Mouse (Mus musculus) left cerebral cortex, postnatal 36 days (tissue): ENCODE results near the gene Spag6l. TPM values are rescaled to one million over a fixed set of nuclear protein-coding genes. Genes with fewer than 3 reads are reported as not detected.

ENCODE experiments used
- total RNA-seq, 2 experiments: library from RNA; stranded (reverse); gene quantifications; 2 replicates each; pipeline ENCODE4 v1.2.3; 2021

Gene Spag6l
- total RNA-seq, 2 experiments from 2014 or later = 6.0 to 6.9 TPM

Other genes with a start within 250 kb of the Spag6l start
- gene Fgd4, start 228.9 kb downstream of the Spag6l start, total RNA-seq = 10 to 100 TPM; 27.4 to 40.1 TPM
- gene Olfr19, start 153.1 kb downstream of the Spag6l start, total RNA-seq = not detected
- gene Igll1, start 34.5 kb upstream of the Spag6l start, total RNA-seq = not detected
- 10 to 100 TPM; 53.3 to 76.9 TPM for gene Top3b, start 41.3 kb upstream of the Spag6l start, total RNA-seq
- gene Vpreb1, start 41.4 kb upstream of the Spag6l start, total RNA-seq = under 1 TPM in 1 of 2 experiments, not detected in 1; 0.77 TPM
- 10 to 100 TPM; 44.9 to 52.7 TPM for gene Ppm1f, start 67.0 kb upstream of the Spag6l start, total RNA-seq
- gene Mapk1, start 153.9 kb upstream of the Spag6l start, total RNA-seq = 100 to 1,000 TPM; 478 to 491 TPM
- 10 to 100 TPM; 42.6 TPM for gene Ypel1, start 240.2 kb upstream of the Spag6l start, total RNA-seq